Mouse (Mus musculus): ENCODE data around the gene Bhlhe41.

- TF ChIP-seq CTCF (IDR thresholded peaks at IDR 0.05; ENCODE audit: low read depth): no peak
- no peak for TF ChIP-seq EP300 (IDR thresholded peaks at IDR 0.05; ENCODE audit: low read depth)
These were observed 43.1 kb downstream of the Bhlhe41 start for GRCm38 (mm10) chr6:145822218-145822617.
